Mouse (Mus musculus) limb, embryonic 11.5 days (tissue): Measurements from ENCODE around the gene Ucn2. TPM values are rescaled to one million over a fixed set of nuclear protein-coding genes. Genes with fewer than 3 reads are reported as not detected.

Experiments used
- ATAC-seq: fragments of 200-750 bp; cut with Nextera tagmentation; 2 replicates; pipeline ENCODE4 v1.8.0; 2017; ENCODE audit warnings: low read depth; ENCODE audit not compliant: insufficient number of reproducible peaks, low FRiP score, low TSS enrichment
- DNase-seq: peaks from one replicate; pipeline ENCODE4 v3.0.0-alpha.2; 2015; ENCODE audit warnings: low spot score
- H3K27ac ChIP-seq: fragments of 300-500 bp; sonication (generic); replicated peaks from 2 replicates; pipeline ENCODE4 v1.5.1; 2014; ENCODE audit warnings: low read depth, mild to moderate bottlenecking, low read length
- H3K27me3 ChIP-seq: fragments of 300-500 bp; sonication (generic); 2 replicates; pipeline ENCODE4 v1.6.1; 2014; ENCODE audit warnings: mild to moderate bottlenecking, low read length, mixed read lengths; ENCODE audit not compliant: control insufficient read depth, insufficient read depth
- H3K36me3 ChIP-seq: fragments of 300-500 bp; sonication (generic); 2 replicates; pipeline ENCODE4 v1.6.1; 2014; ENCODE audit warnings: mild to moderate bottlenecking, low read length, moderate library complexity, mixed read lengths; ENCODE audit not compliant: control insufficient read depth, insufficient read depth
- H3K4me1 ChIP-seq: fragments of 300-500 bp; sonication (generic); 2 replicates; pipeline ENCODE4 v1.6.1; 2014; ENCODE audit warnings: low read length, mixed read lengths; ENCODE audit not compliant: control insufficient read depth, insufficient read depth
- H3K4me2 ChIP-seq: fragments of 300-500 bp; sonication (generic); 2 replicates; pipeline ENCODE4 v1.6.1; 2014; ENCODE audit warnings: low read depth, mild to moderate bottlenecking, moderate library complexity; ENCODE audit not compliant: severe bottlenecking
- H3K4me3 ChIP-seq: fragments of 300-500 bp; sonication (generic); 2 replicates; pipeline ENCODE4 v1.5.1; 2014; ENCODE audit warnings: low read depth, low read length
- H3K9ac ChIP-seq: fragments of 300-500 bp; sonication (generic); 2 replicates; pipeline ENCODE4 v1.6.1; 2014; ENCODE audit warnings: mild to moderate bottlenecking, low read length
- H3K9me3 ChIP-seq: fragments of 300-500 bp; sonication (generic); 2 replicates; pipeline ENCODE4 v1.6.1; 2016; ENCODE audit warnings: low read length; ENCODE audit not compliant: control insufficient read depth
- WGBS: fragments of 180-500 bp; shearing (Covaris S2); extraction: QIAGEN DNeasy Blood & Tissue Kit; methylation state at CpG from one replicate; pipeline ENCODE4 v1.1.7; 2014; 5-methylcytosine and 5-hydroxymethylcytosine counted together
- polyA plus RNA-seq: library from polyadenylated mRNA; unstranded; fragments of >200 nt; fragmentation: Nextera tagmentation; extraction: Ambion mirVana; gene quantifications from 2 replicates; pipeline ENCODE4 v1.2.1, GENCODE M21; 2014

Ucn2 gene
- polyA plus RNA-seq, 1 experiment from 2014 or later, result not detected

DNA sequence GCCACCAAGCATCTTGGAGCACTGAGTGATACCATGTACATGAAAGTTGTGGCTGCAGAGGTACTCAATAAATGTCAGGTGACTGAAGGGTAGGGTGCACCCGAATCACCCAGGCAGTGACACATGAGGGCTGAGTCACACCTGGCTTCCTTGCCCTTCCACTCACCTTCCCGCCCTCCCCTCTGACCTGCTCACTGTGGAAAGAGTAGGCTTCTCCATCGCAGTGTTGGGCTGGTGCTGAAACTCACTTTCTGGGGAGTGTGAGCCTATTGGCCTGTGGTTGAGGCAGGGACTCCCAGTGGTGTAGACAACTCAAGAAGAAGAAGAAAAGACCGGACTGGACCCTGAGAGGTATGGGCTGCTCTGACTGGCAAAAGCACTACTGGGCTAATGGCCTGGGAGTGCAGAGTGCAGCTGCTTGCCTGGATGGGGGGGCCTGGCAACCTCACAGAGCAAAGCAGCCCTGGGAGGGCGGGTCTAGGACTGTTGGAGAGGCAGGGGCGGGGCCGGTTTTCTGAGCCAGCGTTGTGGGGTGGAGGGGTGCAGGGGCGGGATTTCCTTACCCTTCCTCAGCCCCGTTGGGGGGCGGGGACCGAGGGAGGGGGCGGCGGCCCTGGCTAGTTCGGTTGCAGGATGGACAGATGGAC lies 2.0 kb downstream of the Ucn2 start:
- peak overlapping the region; percentile 15; the same call in 1 of the 2 replicates for H3K4me2 ChIP-seq
- peak; percentile 51 for DNase-seq
- H3K27me3 ChIP-seq, result 0 out of 2 replicates have a peak, but pooled peaks cover 3% of the 10 kb centered on the region
- no peak overlapping the region for H3K27ac ChIP-seq
- no peak for ATAC-seq
- 22% methylated on average over 13 of the region's 15 CpGs for WGBS
- H3K9me3 ChIP-seq, result no peaks in the 10 kb centered on the region
- peaks cover 20% of the 10 kb centered on the region; the same call in 1 of the 2 replicates for H3K4me1 ChIP-seq
- no peak overlapping the region for H3K9ac ChIP-seq
- no peaks in the 10 kb centered on the region for H3K36me3 ChIP-seq
- no peak overlapping the region for H3K4me3 ChIP-seq

GRCm38 (mm10) chr9:108989802-108990461 lies 4.1 kb downstream of the Ucn2 start:
- DNase-seq (no peak), ATAC-seq (no peak)
- Histone ChIP-seq H3K9me3 (no peaks in the 10 kb centered on the region), H3K4me2 (no peak overlapping the region), H3K27me3 (0 out of 2 replicates have a peak, but pooled peaks cover 3% of the 10 kb centered on the region), H3K4me1 (peaks cover 20% of the 10 kb centered on the region; the same call in 1 of the 2 replicates), H3K27ac (no peak overlapping the region; the same call in none of the 2 replicates), H3K36me3 (no peaks in the 10 kb centered on the region), H3K9ac (no peak overlapping the region), H3K4me3 (no peak overlapping the region)
- WGBS, result 63% methylated on average over 4 of the region's 4 CpGs

DNA sequence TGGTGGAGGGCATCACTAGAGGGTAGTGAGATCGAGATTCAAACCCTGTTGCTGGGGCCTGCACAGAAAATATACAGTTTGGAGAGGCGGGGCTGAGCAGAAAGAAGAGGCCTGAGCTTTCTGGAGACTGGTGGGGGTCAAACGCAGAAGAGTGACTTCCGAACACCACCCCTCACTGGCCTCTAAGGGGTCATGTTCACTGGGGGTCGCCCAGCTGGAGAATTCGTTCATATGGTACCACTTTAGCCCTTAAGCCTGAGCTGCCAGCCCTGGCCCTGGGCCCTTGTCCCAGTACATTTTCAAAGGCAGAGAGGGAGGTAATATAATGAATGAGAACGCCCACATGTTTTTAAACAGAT lies 4.6 kb downstream of the Ucn2 start:
- Histone ChIP-seq H3K4me3 (no peak overlapping the region), H3K4me1 (peaks cover 24% of the 10 kb centered on the region; the same call in 1 of the 2 replicates), H3K9me3 (no peaks in the 10 kb centered on the region), H3K27me3 (0 out of 2 replicates have a peak, but pooled peaks cover 3% of the 10 kb centered on the region), H3K27ac (no peak overlapping the region; the same call in none of the 2 replicates), H3K4me2 (no peak overlapping the region), H3K36me3 (no peaks in the 10 kb centered on the region), H3K9ac (no peak overlapping the region)
- 23% methylated on average over 7 of the region's 7 CpGs for WGBS
- ATAC-seq (no peak), DNase-seq (peak; percentile 54)

- H3K36me3 ChIP-seq, result no peaks in the 10 kb centered on the region
- H3K4me3 ChIP-seq, result peak within 1 kb of the TSS; percentile 52
- H3K27ac ChIP-seq, result peak within 1 kb of the TSS; percentile 76
- H3K4me1 ChIP-seq, result peaks cover 30% of the 10 kb centered on the region; the same call in 1 of the 2 replicates
- ATAC-seq, result peak; percentile 90
- H3K9me3 ChIP-seq, result no peaks in the 10 kb centered on the region
- 2% methylated on average over 31 of the region's 31 CpGs for WGBS
- H3K4me2 ChIP-seq, result peak within 1 kb of the TSS; percentile 69
- 0 out of 2 replicates have a peak, but pooled peaks cover 3% of the 10 kb centered on the region for H3K27me3 ChIP-seq
- H3K9ac ChIP-seq, result peak within 1 kb of the TSS; percentile 66
- peak; percentile 95 for DNase-seq
Observed at GRCm38 (mm10) chr9:108991428-108992084, 5.7 kb downstream of the Ucn2 start, which contains the start of gene Pfkfb4. Gene Pfkfb4 (plus strand): TSS chr9:108991778.

GRCm38 (mm10) chr9:108992085-108992469 lies 6.3 kb downstream of the Ucn2 start:
- DNase-seq (no peak), ATAC-seq (peak; percentile 27; the same call in 1 of the 2 replicates)
- peaks cover 30% of the 10 kb centered on the region; the same call in 1 of the 2 replicates for H3K4me1 ChIP-seq
- H3K36me3 ChIP-seq, result no peaks in the 10 kb centered on the region
- no peak overlapping the region for H3K27ac ChIP-seq
- 0 out of 2 replicates have a peak, but pooled peaks cover 3% of the 10 kb centered on the region for H3K27me3 ChIP-seq
- H3K4me3 ChIP-seq, result peak overlapping the region; percentile 52
- peak overlapping the region; percentile 66 for H3K9ac ChIP-seq
- 10% methylated on average over 18 of the region's 18 CpGs for WGBS
- no peaks in the 10 kb centered on the region for H3K9me3 ChIP-seq
- peak overlapping the region; percentile 69 for H3K4me2 ChIP-seq

GRCm38 (mm10) chr9:108992620-108993361 lies 7.0 kb downstream of the Ucn2 start:
- no peaks in the 10 kb centered on the region for H3K36me3 ChIP-seq
- WGBS, result 85% methylated on average over 9 of the region's 9 CpGs
- H3K4me2 ChIP-seq, result peak overlapping the region; percentile 69; the same call in 1 of the 2 replicates
- no peak for DNase-seq
- no peak overlapping the region for H3K27ac ChIP-seq
- H3K9ac ChIP-seq, result no peak overlapping the region
- 0 out of 2 replicates have a peak, but pooled peaks cover 3% of the 10 kb centered on the region for H3K27me3 ChIP-seq
- no peak overlapping the region for H3K4me3 ChIP-seq
- H3K9me3 ChIP-seq, result no peaks in the 10 kb centered on the region
- peaks cover 25% of the 10 kb centered on the region; the same call in 1 of the 2 replicates for H3K4me1 ChIP-seq
- ATAC-seq, result no peak

GRCm38 (mm10) chr9:108996411-108996810 lies 10.6 kb downstream of the Ucn2 start:
- no peaks in the 10 kb centered on the region for H3K27me3 ChIP-seq
- H3K27ac ChIP-seq, result no peak overlapping the region
- H3K9me3 ChIP-seq, result no peaks in the 10 kb centered on the region
- H3K4me2 ChIP-seq, result no peak overlapping the region
- WGBS, result 74% methylated on average over 9 of the region's 9 CpGs
- H3K9ac ChIP-seq, result no peak overlapping the region
- DNase-seq (no peak), ATAC-seq (no peak)
- H3K4me1 ChIP-seq, result 0 out of 2 replicates have a peak, but pooled peaks cover 10% of the 10 kb centered on the region
- no peak overlapping the region for H3K4me3 ChIP-seq
- H3K36me3 ChIP-seq, result no peaks in the 10 kb centered on the region
